Mouse (Mus musculus): ENCODE measurements around the gene Lrch1. TPM values are rescaled to one million over a fixed set of nuclear protein-coding genes. Genes with fewer than 3 reads are reported as not detected.

The Lrch1 gene
- polyA plus RNA-seq, 1 experiment from 2014 or later, result 8.2 TPM

- Histone ChIP-seq H3K9ac (replicated peaks) (no peak overlapping the region), H3K27me3 (no peaks in the 10 kb centered on the region), H3K9me3 (no peaks in the 10 kb centered on the region), H3K4me1 (peaks cover 6% of the 10 kb centered on the region; the same call in 1 of the 2 replicates), H3K27ac (replicated peaks) (no peak overlapping the region), H3K4me2 (replicated peaks) (no peak overlapping the region), H3K36me3 (no peaks in the 10 kb centered on the region), H3K4me3 (no peak overlapping the region)
- WGBS, result 87% methylated on average over 4 of the region's 4 CpGs
- no peak for ATAC-seq (ENCODE audit: low FRiP score, low read depth)
Observed at GRCm38 (mm10) chr14:74916691-74917090, 31.0 kb downstream of the Lrch1 start.

- H3K4me1 ChIP-seq, result peaks cover 6% of the 10 kb centered on the region; the same call in 1 of the 2 replicates
- H3K27ac ChIP-seq (replicated peaks), result no peak overlapping the region
- H3K9ac ChIP-seq (replicated peaks), result no peak overlapping the region
- H3K27me3 ChIP-seq, result no peaks in the 10 kb centered on the region
- ATAC-seq (ENCODE audit: low FRiP score, low read depth), result no peak
- H3K4me3 ChIP-seq, result no peak overlapping the region
- no peaks in the 10 kb centered on the region for H3K36me3 ChIP-seq
- no peak overlapping the region for H3K4me2 ChIP-seq (replicated peaks)
- H3K9me3 ChIP-seq, result no peaks in the 10 kb centered on the region
- 58% methylated on average over 8 of the region's 8 CpGs for WGBS
Observed at GRCm38 (mm10) chr14:74916075-74916474, 31.6 kb downstream of the Lrch1 start.

DNA sequence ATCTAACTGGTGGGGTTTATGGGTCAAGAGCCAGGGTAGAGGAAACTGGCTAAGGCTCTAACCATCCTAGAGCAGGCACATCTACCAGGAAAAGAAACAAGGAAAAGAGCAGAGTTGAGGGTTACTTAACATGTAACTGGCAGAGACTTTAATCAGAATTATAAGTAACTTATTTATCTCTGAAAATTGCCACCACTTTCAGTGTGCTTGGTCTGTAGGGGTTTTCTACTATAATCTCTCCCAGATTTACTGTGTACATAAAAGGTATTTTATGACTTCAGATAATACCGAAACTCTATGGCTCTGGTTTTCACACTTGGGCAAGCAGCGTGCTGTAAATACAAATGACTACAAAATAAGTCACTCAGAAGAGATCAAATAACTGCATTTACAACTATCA lies 32.0 kb downstream of the Lrch1 start:
- Histone ChIP-seq H3K27me3 (no peaks in the 10 kb centered on the region), H3K4me3 (no peak overlapping the region), H3K4me1 (peaks cover 6% of the 10 kb centered on the region; the same call in 1 of the 2 replicates), H3K9ac (replicated peaks) (no peak overlapping the region), H3K9me3 (no peaks in the 10 kb centered on the region), H3K27ac (replicated peaks) (no peak overlapping the region), H3K4me2 (replicated peaks) (no peak overlapping the region), H3K36me3 (no peaks in the 10 kb centered on the region)
- 68% methylated on average over 2 of the region's 2 CpGs for WGBS
- ATAC-seq (ENCODE audit: low FRiP score, low read depth), result no peak

DNA sequence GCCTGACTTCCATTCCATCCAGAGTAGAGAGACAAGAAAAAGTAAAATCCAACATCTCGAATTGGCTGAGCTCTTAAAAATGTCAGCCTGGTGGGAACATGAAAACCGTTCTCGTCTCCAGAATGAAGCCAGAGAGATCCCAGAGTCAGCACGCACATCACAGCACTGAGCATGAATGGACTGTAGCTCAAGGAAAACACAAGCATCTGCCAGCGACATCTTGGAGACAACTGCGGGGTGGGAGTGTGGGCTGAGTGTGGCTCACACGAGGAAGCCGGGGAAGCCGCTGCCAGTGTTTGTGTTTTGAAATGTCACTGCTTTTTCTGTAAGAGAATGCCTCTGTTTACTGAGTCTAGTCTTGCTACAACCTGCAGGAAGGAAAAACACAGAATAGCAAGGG lies 32.7 kb downstream of the Lrch1 start:
- no peaks in the 10 kb centered on the region for H3K27me3 ChIP-seq
- H3K4me1 ChIP-seq, result peaks cover 6% of the 10 kb centered on the region; the same call in 1 of the 2 replicates
- no peaks in the 10 kb centered on the region for H3K9me3 ChIP-seq
- no peak for ATAC-seq (ENCODE audit: low FRiP score, low read depth)
- H3K27ac ChIP-seq (replicated peaks), result no peak overlapping the region
- H3K4me2 ChIP-seq (replicated peaks), result no peak overlapping the region
- H3K9ac ChIP-seq (replicated peaks), result no peak overlapping the region
- H3K4me3 ChIP-seq, result no peak overlapping the region
- 73% methylated on average over 9 of the region's 9 CpGs for WGBS
- no peaks in the 10 kb centered on the region for H3K36me3 ChIP-seq

DNA sequence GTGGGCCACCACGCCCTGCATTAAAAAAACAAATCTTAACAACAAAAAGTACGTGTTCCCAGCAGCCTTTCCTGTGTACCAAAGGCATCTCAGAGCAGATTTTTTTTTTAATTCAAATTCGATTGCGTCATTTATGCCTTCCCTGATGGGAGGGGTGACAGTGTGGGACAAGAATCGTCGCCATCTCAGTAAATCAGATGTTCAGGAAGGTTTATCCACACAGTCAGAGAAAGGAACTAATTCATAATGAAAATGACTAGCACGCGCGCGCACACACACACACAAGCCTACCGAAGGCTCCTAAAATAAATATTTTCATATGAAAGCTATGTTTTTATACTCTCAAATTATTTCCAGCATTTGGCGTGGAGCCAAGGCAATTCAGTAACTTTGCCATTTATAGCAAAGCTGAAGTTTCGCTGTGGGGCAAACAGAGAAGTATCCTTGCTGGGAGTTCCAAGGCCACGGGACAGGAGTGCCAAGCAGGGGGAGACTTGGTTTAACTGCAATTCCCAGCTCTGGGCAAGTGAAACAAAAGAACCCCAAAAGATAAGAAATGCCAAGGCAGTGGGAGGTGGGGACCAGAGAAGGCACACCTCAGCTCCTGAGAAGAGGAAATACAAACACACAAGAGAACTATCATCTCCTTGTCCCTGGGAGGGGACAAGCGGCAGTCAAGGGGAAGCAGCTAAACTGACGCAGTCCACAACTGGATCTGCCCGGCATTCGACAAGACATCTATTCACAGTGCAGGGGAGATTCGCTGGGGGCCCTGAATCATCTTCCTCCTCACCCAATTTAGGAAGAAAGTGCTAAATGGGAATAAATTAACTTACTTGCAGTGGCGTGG lies 34.1 kb downstream of the Lrch1 start:
- H3K9me3 ChIP-seq, result no peaks in the 10 kb centered on the region
- no peak overlapping the region for H3K9ac ChIP-seq (replicated peaks)
- no peak for ATAC-seq (ENCODE audit: low FRiP score, low read depth)
- H3K4me2 ChIP-seq (replicated peaks), result no peak overlapping the region
- no peaks in the 10 kb centered on the region for H3K27me3 ChIP-seq
- H3K27ac ChIP-seq (replicated peaks), result no peak overlapping the region
- WGBS, result 88% methylated on average over 20 of the region's 20 CpGs
- no peak overlapping the region for H3K4me3 ChIP-seq
- peaks cover 6% of the 10 kb centered on the region; the same call in 1 of the 2 replicates for H3K4me1 ChIP-seq
- no peaks in the 10 kb centered on the region for H3K36me3 ChIP-seq

- Histone ChIP-seq H3K9ac (replicated peaks) (no peak overlapping the region), H3K4me3 (no peak overlapping the region), H3K27ac (replicated peaks) (no peak overlapping the region), H3K9me3 (no peaks in the 10 kb centered on the region), H3K27me3 (no peaks in the 10 kb centered on the region), H3K4me1 (0 out of 2 replicates have a peak, but pooled peaks cover 2% of the 10 kb centered on the region), H3K4me2 (replicated peaks) (no peak overlapping the region), H3K36me3 (no peaks in the 10 kb centered on the region)
- whole genome bisulfite sequencing, result 76% methylated on average over 5 of the region's 5 CpGs
- no peak for ATAC-seq (ENCODE audit: low FRiP score, low read depth)
Observed at GRCm38 (mm10) chr14:74910363-74910762, 37.3 kb downstream of the Lrch1 start.

DNA sequence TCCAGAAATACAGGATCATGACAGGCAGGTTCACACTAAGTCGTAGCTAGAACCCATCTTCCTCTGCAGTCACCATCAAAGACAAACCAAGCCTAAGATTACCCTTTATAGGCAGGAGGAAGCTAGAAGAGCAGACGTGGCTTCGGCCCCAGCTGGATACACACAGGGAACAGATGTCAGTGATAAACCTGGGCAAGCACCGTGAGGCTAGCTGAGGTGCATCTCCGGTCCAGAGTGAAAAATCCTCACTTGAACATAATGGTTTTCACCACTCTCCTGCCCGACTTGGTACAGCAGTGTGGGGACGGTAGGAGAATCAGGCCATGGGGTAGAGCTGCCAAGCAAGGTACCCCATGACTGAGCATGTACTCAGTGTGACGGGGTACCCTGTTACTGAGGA lies 38.7 kb downstream of the Lrch1 start:
- WGBS, result 86% methylated on average over 8 of the region's 8 CpGs
- Histone ChIP-seq H3K27me3 (no peaks in the 10 kb centered on the region), H3K36me3 (no peaks in the 10 kb centered on the region), H3K4me3 (no peak overlapping the region), H3K9ac (replicated peaks) (no peak overlapping the region), H3K4me1 (no peaks in the 10 kb centered on the region), H3K27ac (replicated peaks) (no peak overlapping the region), H3K4me2 (replicated peaks) (no peak overlapping the region), H3K9me3 (no peaks in the 10 kb centered on the region)
- no peak for ATAC-seq (ENCODE audit: low FRiP score, low read depth)

- Histone ChIP-seq H3K4me2 (replicated peaks) (no peak overlapping the region), H3K27ac (replicated peaks) (no peak overlapping the region), H3K4me3 (no peak overlapping the region), H3K36me3 (no peaks in the 10 kb centered on the region), H3K27me3 (no peaks in the 10 kb centered on the region), H3K9me3 (no peaks in the 10 kb centered on the region), H3K4me1 (no peaks in the 10 kb centered on the region), H3K9ac (replicated peaks) (no peak overlapping the region)
- ATAC-seq (ENCODE audit: low FRiP score, low read depth), result no peak
- WGBS, result 84% methylated on average over 6 of the region's 6 CpGs
Observed at GRCm38 (mm10) chr14:74908250-74908649, 39.4 kb downstream of the Lrch1 start.

DNA sequence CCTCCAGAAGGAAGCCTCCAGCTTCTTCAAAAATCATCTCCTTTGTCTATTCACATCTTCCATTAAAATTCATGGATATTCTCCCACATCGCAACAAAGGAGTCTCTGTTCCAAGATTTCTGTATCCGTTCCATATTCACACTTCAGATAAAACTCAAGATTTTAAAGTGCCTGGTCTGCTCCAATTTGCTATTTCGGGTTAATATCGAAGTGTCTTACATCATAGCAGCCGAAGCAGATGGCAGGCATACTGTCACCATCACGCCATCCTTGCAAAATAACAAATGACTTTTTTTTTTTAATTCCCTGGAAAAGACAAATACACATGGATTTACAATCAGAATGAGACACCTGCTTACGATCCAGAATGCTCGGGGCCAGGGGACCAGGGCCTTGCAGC lies 40.0 kb downstream of the Lrch1 start:
- Histone ChIP-seq H3K27ac (replicated peaks) (no peak overlapping the region; the same call in 1 of the 2 replicates), H3K36me3 (no peaks in the 10 kb centered on the region), H3K4me2 (replicated peaks) (no peak overlapping the region), H3K4me1 (no peaks in the 10 kb centered on the region), H3K27me3 (no peaks in the 10 kb centered on the region), H3K9ac (replicated peaks) (no peak overlapping the region), H3K4me3 (no peak overlapping the region), H3K9me3 (no peaks in the 10 kb centered on the region)
- 79% methylated on average over 8 of the region's 8 CpGs for WGBS
- ATAC-seq (ENCODE audit: low FRiP score, low read depth), result no peak

GRCm38 (mm10) chr14:74905990-74906389 lies 41.7 kb downstream of the Lrch1 start:
- Histone ChIP-seq H3K9ac (replicated peaks) (no peak overlapping the region), H3K4me3 (no peak overlapping the region), H3K4me1 (no peaks in the 10 kb centered on the region), H3K27me3 (no peaks in the 10 kb centered on the region), H3K9me3 (no peaks in the 10 kb centered on the region), H3K27ac (replicated peaks) (no peak overlapping the region), H3K36me3 (no peaks in the 10 kb centered on the region), H3K4me2 (replicated peaks) (no peak overlapping the region)
- no peak for ATAC-seq (ENCODE audit: low FRiP score, low read depth)
- WGBS, result 72% methylated on average over 3 of the region's 3 CpGs

DNA sequence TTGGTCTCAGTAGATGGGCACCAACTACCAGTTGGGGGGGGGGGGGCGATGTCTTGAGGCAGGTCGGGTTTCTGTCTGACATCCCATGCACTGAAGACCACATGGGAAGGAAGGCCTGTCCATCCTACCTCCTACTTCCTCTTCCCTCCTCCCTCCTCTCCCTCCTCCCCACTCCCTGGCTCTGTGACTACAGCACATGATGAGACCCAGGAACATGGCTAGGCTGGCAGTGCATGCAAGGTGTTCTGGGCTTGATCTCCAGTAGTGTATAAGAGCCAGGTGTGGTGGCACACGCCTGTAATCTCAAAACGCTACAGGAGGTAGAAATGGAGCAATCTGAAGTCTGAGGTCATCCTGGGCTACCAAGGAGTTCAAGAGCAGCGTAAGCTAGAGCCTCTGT lies 43.2 kb downstream of the Lrch1 start:
- no peaks in the 10 kb centered on the region for H3K36me3 ChIP-seq
- H3K27me3 ChIP-seq, result no peaks in the 10 kb centered on the region
- 89% methylated on average over 5 of the region's 5 CpGs for WGBS
- no peak overlapping the region for H3K9ac ChIP-seq (replicated peaks)
- H3K4me3 ChIP-seq, result no peak overlapping the region
- no peak for ATAC-seq (ENCODE audit: low FRiP score, low read depth)
- H3K27ac ChIP-seq (replicated peaks), result no peak overlapping the region
- no peak overlapping the region for H3K4me2 ChIP-seq (replicated peaks)
- H3K4me1 ChIP-seq, result peaks cover 6% of the 10 kb centered on the region; the same call in 1 of the 2 replicates
- H3K9me3 ChIP-seq, result no peaks in the 10 kb centered on the region

- no peak overlapping the region for H3K4me3 ChIP-seq
- 86% methylated on average over 4 of the region's 4 CpGs for WGBS
- no peaks in the 10 kb centered on the region for H3K9me3 ChIP-seq
- no peaks in the 10 kb centered on the region for H3K36me3 ChIP-seq
- H3K4me1 ChIP-seq, result peaks cover 6% of the 10 kb centered on the region; the same call in 1 of the 2 replicates
- no peak overlapping the region for H3K4me2 ChIP-seq (replicated peaks)
- no peak for ATAC-seq (ENCODE audit: low FRiP score, low read depth)
- no peaks in the 10 kb centered on the region for H3K27me3 ChIP-seq
- H3K27ac ChIP-seq (replicated peaks), result no peak overlapping the region
- H3K9ac ChIP-seq (replicated peaks), result no peak overlapping the region
Observed at GRCm38 (mm10) chr14:74903047-74903446, 44.6 kb downstream of the Lrch1 start.
